Mouse (Mus musculus) activated CD4-positive, CD25-positive, alpha-beta regulatory T cell (primary cell): ENCODE data around the gene Cyfip1. TPM values are rescaled to one million over a fixed set of nuclear protein-coding genes. Genes with fewer than 3 reads are reported as not detected.

Experiments
- polyA plus RNA-seq, 2 experiments: library from polyadenylated mRNA; unstranded; fragments of 100-300 nt; shearing (Covaris generic); gene quantifications; one replicate each; pipeline ENCODE4 v1.2.1; 2017

Cyfip1 gene
- 10 to 100 TPM; 25.2 to 69.7 TPM for polyA plus RNA-seq

DNA sequence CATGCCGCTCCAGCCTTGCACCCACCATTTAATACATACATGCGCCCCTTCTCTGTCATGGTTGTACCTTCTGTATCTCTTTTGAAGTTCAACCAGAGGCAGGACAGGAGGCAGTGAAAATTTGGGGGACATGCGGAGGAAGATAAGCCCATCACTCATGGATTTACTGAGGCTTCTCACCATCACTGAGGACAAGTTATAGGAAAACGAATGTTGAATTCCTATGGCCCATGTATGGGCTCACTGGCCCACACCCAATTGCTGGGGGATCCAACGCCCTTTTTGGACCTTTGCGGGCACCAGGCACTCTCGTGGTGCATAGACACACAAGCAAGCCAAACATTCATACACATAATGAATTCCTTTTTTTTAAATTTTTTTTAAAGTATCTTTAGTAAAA is at the start of gene Cyfip1:
Gene Cyfip1, plus strand, starts transcription at position 301 of the 400 bp plus-strand sequence.

GRCm38 (mm10) chr7:55793952-55794603 is 47.5 kb upstream of the Cyfip1 start, which contains the start of gene Tubgcp5:
Gene Tubgcp5, plus strand, starts transcription at chr7:55794154.

GRCm38 (mm10) chr7:55962004-55962908 is 120.7 kb downstream of the Cyfip1 start, which contains the start of gene Nipa2:
Gene Nipa2, minus strand, starts transcription at chr7:55962476.

Other genes with a start within 250 kb of the Cyfip1 start
- gene Siglech, start 73.6 kb upstream of the Cyfip1 start, polyA plus RNA-seq = 1 to 10 TPM in 1 of 2 experiments, under 1 TPM in 1; 0.09 to 1.0 TPM
- gene Tubgcp5, start 47.6 kb upstream of the Cyfip1 start, polyA plus RNA-seq = 10 to 100 TPM; 31.4 to 34.4 TPM
- gene Nipa2, start 120.7 kb downstream of the Cyfip1 start, polyA plus RNA-seq = 10 to 100 TPM; 45.1 to 52.3 TPM
- under 1 TPM; 0.68 to 0.83 TPM for gene Nipa1, start 178.2 kb downstream of the Cyfip1 start, polyA plus RNA-seq
- 10 to 100 TPM; 27.7 to 27.8 TPM for gene Herc2, start 208.5 kb downstream of the Cyfip1 start, polyA plus RNA-seq